Comparison of ENCODE assay signal across 12 mouse cellular contexts in genomic region chr3:51301583-51301982, GRCm38 (mm10). TPM values are rescaled to one million over a fixed set of nuclear protein-coding genes. Genes with fewer than 3 reads are reported as not detected.
A peak's percentile ranks its signal among the peaks of the same experiment; 100 is the strongest.
DNase-seq lines count a peak whose midpoint lies in the region; ATAC-seq and TF ChIP-seq lines count a peak whose summit lies in the region.
"Had no signal": no experiment of that assay in that cellular context is flagged by ENCODE, and none has a peak within 500 bp of the region (broad histone marks: within the 10 kb centered on the region; RNA-seq: fewer than 3 reads in every experiment).

No protein-coding gene starts in this region.

- no peak for ATAC-seq in kidney, embryonic 15.5 days (replicated peaks; ENCODE audit: low FRiP score)
- ATAC-seq in heart, embryonic 13.5 days (ENCODE audit: extremely low read depth, insufficient number of reproducible peaks, low FRiP score, low TSS enrichment) = no peak; the same call in 1 of the 2 replicates
- ATAC-seq in lung, embryonic 16.5 days (ENCODE audit: low read depth) = peak; percentile 68

- peak; percentile 22 for DNase-seq in kidney, adult 11 months
- DNase-seq in gastrocnemius, postnatal 10 days = no peak
- no peak for DNase-seq in layer of hippocampus, adult 2 months (ENCODE audit: low spot score in 2 of 2)
- DNase-seq: adrenal gland, adult 8-10 months; cerebellum, postnatal 14 days; thymus, adult 18-20 months had no signal

- no peaks in the 10 kb centered on the region for H3K27me3 ChIP-seq in kidney, embryonic 15.5 days
- no peaks in the 10 kb centered on the region for H3K27me3 ChIP-seq in heart, embryonic 13.5 days (replicated peaks)
- H3K27me3 ChIP-seq in lung, embryonic 16.5 days (ENCODE audit: control insufficient read depth, insufficient read depth, low read depth, low read length) = no peaks in the 10 kb centered on the region
- H3K27me3 ChIP-seq: limb, embryonic 15.5 days had no signal

- WGBS in kidney, embryonic 15.5 days = 78% methylated on average over 6 of the region's 6 CpGs
- WGBS in heart, embryonic 13.5 days = 69% methylated on average over 6 of the region's 6 CpGs
- 57% methylated on average over 6 of the region's 6 CpGs for WGBS in lung, embryonic 16.5 days

- no peak overlapping the region for H3K4me3 ChIP-seq in kidney, embryonic 15.5 days (replicated peaks)
- no peak overlapping the region for H3K4me3 ChIP-seq in brown adipose tissue, adult 24 weeks (ENCODE audit: insufficient read depth, low read depth, low read length)
- no peak overlapping the region for H3K4me3 ChIP-seq in heart, embryonic 13.5 days
- H3K4me3 ChIP-seq in lung, embryonic 16.5 days (ENCODE audit: low read length) = no peak overlapping the region
- H3K4me3 ChIP-seq in layer of hippocampus, adult 2 months = no peak overlapping the region
- H3K4me3 ChIP-seq: limb, embryonic 15.5 days had no signal

- H3K36me3 ChIP-seq in kidney, embryonic 15.5 days = peaks cover 8% of the 10 kb centered on the region; the same call in 1 of the 2 replicates
- H3K36me3 ChIP-seq in heart, embryonic 13.5 days = peaks cover 28% of the 10 kb centered on the region
- no peaks in the 10 kb centered on the region for H3K36me3 ChIP-seq in lung, embryonic 16.5 days (ENCODE audit: control insufficient read depth, insufficient read depth, low read length)

- no peak for TF ChIP-seq CTCF in layer of hippocampus, adult 2 months (conservative IDR thresholded peaks at IDR 0.05)

- H3K9me3 ChIP-seq in kidney, embryonic 15.5 days (replicated peaks) = no peaks in the 10 kb centered on the region
- no peaks in the 10 kb centered on the region for H3K9me3 ChIP-seq in heart, embryonic 13.5 days
- H3K9me3 ChIP-seq in lung, embryonic 16.5 days (ENCODE audit: control insufficient read depth, low read length) = no peaks in the 10 kb centered on the region
- H3K9me3 ChIP-seq: G1E; limb, embryonic 15.5 days had no signal

- H3K4me2 ChIP-seq in kidney, embryonic 15.5 days = no peak overlapping the region
- no peak overlapping the region for H3K4me2 ChIP-seq in heart, embryonic 13.5 days
- H3K4me2 ChIP-seq in lung, embryonic 16.5 days (ENCODE audit: low read depth, low read length) = no peak overlapping the region
- H3K4me2 ChIP-seq: limb, embryonic 15.5 days had no signal

- H3K4me1 ChIP-seq in kidney, embryonic 15.5 days = no peaks in the 10 kb centered on the region
- peaks cover 12% of the 10 kb centered on the region for H3K4me1 ChIP-seq in brown adipose tissue, adult 24 weeks (ENCODE audit: control insufficient read depth, insufficient read depth, insufficient read length, low read length)
- H3K4me1 ChIP-seq in heart, embryonic 13.5 days = peaks cover 23% of the 10 kb centered on the region
- H3K4me1 ChIP-seq in lung, embryonic 16.5 days (replicated peaks; ENCODE audit: control insufficient read depth, insufficient read depth, low read length) = peaks cover 5% of the 10 kb centered on the region; the same call in 1 of the 2 replicates
- H3K4me1 ChIP-seq: limb, embryonic 15.5 days had no signal

- no peak overlapping the region for H3K9ac ChIP-seq in kidney, embryonic 15.5 days
- H3K9ac ChIP-seq in heart, embryonic 13.5 days = no peak overlapping the region
- no peak overlapping the region for H3K9ac ChIP-seq in lung, embryonic 16.5 days (ENCODE audit: low read length)
- H3K9ac ChIP-seq: limb, embryonic 15.5 days had no signal

- H3K27ac ChIP-seq in kidney, embryonic 15.5 days = no peak overlapping the region
- peak overlapping the region; percentile 15; the same call in 1 of the 2 replicates for H3K27ac ChIP-seq in brown adipose tissue, adult 24 weeks (replicated peaks; ENCODE audit: low read depth, low read length)
- peak overlapping the region; percentile 62 for H3K27ac ChIP-seq in heart, embryonic 13.5 days (replicated peaks)
- 0 out of 2 replicates have a peak overlapping the region, but pooled peaks have one; percentile 43 for H3K27ac ChIP-seq in lung, embryonic 16.5 days (ENCODE audit: low read length)
- no peak overlapping the region for H3K27ac ChIP-seq in layer of hippocampus, adult 2 months
- H3K27ac ChIP-seq: limb, embryonic 15.5 days had no signal

RNA-seq across cellular contexts. Expression of gene Elf2, which starts 38.9 kb away (rescaled TPM):
- 58.2 and 73.7 TPM in 2 replicates for polyA plus RNA-seq in kidney, embryonic 15.5 days (2015; fragmentation: Nextera tagmentation; extraction: Ambion mirVana)
- 20.0 and 24.1 TPM in 2 replicates for polyA plus RNA-seq in brown adipose tissue, adult 24 weeks (2012; ENCODE audit: insufficient read depth, insufficient read length, missing spikeins)
- 50.7 and 57.8 TPM in 2 replicates for polyA plus RNA-seq in heart, embryonic 13.5 days (2015; fragmentation: Nextera tagmentation; extraction: Ambion mirVana)
- 68.4 and 74.5 TPM in 2 replicates for polyA plus RNA-seq in lung, embryonic 16.5 days (2015; fragmentation: Nextera tagmentation; extraction: Ambion mirVana)
- total RNA-seq in gastrocnemius, postnatal 10 days (2021) = 10 to 100 TPM; 50.9 to 58.2 TPM
- 10 to 100 TPM; 54.6 to 54.9 TPM for total RNA-seq in layer of hippocampus, adult 2 months (2021)

Comparison
In these comparisons a context has a peak if more than half of its experiments do, and no peak if none do; other contexts are left out.
1. H3K27ac ChIP-seq: peak in brown adipose tissue, adult 24 weeks (single experiment), heart, embryonic 13.5 days (single experiment) and lung, embryonic 16.5 days (single experiment); none in kidney, embryonic 15.5 days (single experiment) and layer of hippocampus, adult 2 months (single experiment).